Mouse (Mus musculus): ENCODE data around the gene Jpt1. TPM values are rescaled to one million over a fixed set of nuclear protein-coding genes. Genes with fewer than 3 reads are reported as not detected.

Gene Jpt1
- polyA plus RNA-seq, 1 experiment from 2014 or later = 654 TPM

DNA sequence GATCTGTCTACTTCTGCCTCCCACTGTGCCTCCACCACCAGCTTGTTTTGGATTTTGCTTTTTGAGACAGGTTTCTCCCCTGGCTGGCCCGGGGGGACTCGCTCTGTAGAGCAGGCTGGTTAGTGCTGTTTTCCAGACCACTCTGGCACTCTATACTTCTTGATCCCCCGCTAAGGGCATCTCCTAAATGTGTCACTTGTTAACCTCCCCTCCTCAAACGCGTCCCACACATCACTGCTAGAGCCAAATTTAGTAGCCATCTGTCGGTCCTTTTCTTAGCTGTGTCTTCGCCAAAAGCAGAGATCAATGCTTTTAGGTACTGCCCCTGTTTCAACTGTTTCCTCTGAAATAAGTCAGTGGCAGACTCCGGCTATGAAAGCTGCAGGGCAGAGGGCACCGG lies 4.5 kb upstream of the Jpt1 start:
- DNase-seq (ENCODE audit: low spot score) = no peak
- H3K36me3 ChIP-seq (replicated peaks; ENCODE audit: control insufficient read depth, insufficient read depth, low read depth, low read length) = no peaks in the 10 kb centered on the region
- H3K4me3 ChIP-seq (ENCODE audit: low read depth, low read length) = no peak overlapping the region
- no peak overlapping the region for H3K27ac ChIP-seq (replicated peaks; ENCODE audit: low read depth, low read length)
- no peaks in the 10 kb centered on the region for H3K9me3 ChIP-seq (replicated peaks; ENCODE audit: control insufficient read depth, low read length)
- H3K27me3 ChIP-seq (ENCODE audit: control insufficient read depth, insufficient read depth, low read length) = no peaks in the 10 kb centered on the region
- no peak overlapping the region for H3K4me2 ChIP-seq (ENCODE audit: low read depth, low read length)
- H3K9ac ChIP-seq (replicated peaks; ENCODE audit: low read length) = no peak overlapping the region
- ATAC-seq (replicated peaks; ENCODE audit: insufficient number of reproducible peaks, low FRiP score, low TSS enrichment, low read depth) = no peak
- no peaks in the 10 kb centered on the region for H3K4me1 ChIP-seq (ENCODE audit: control insufficient read depth, insufficient read depth, low read length)
- 70% methylated on average over 9 of the region's 9 CpGs for WGBS

DNA sequence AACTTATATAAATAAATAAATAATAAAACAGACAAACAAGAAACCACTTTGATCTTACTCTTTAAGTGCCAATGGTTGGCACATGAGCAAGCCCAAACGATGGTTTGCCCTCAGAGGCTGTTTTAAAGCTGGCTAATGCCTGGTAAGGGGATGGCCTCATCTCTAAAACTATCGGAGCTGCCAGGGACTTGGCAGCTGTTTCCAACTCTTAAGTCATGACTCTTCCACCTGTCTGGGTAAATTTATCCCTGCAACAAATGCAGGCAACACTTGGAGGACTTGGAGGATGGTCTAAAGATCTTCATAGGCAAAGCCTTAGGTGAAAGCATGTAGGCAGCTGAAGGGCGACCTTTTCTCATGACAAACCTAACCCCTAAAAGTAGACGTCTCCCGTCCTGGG lies 2.8 kb upstream of the Jpt1 start:
- Histone ChIP-seq H3K9me3 (replicated peaks; ENCODE audit: control insufficient read depth, low read length) (no peaks in the 10 kb centered on the region), H3K27me3 (ENCODE audit: control insufficient read depth, insufficient read depth, low read length) (no peaks in the 10 kb centered on the region), H3K36me3 (replicated peaks; ENCODE audit: control insufficient read depth, insufficient read depth, low read depth, low read length) (no peaks in the 10 kb centered on the region), H3K4me3 (ENCODE audit: low read depth, low read length) (no peak overlapping the region), H3K27ac (replicated peaks; ENCODE audit: low read depth, low read length) (no peak overlapping the region), H3K4me1 (ENCODE audit: control insufficient read depth, insufficient read depth, low read length) (peaks cover 2% of the 10 kb centered on the region; the same call in 1 of the 2 replicates), H3K4me2 (ENCODE audit: low read depth, low read length) (no peak overlapping the region), H3K9ac (replicated peaks; ENCODE audit: low read length) (no peak overlapping the region)
- ATAC-seq (replicated peaks; ENCODE audit: insufficient number of reproducible peaks, low FRiP score, low TSS enrichment, low read depth) (no peak), DNase-seq (ENCODE audit: low spot score) (no peak)
- 84% methylated on average over 5 of the region's 5 CpGs for WGBS

DNA sequence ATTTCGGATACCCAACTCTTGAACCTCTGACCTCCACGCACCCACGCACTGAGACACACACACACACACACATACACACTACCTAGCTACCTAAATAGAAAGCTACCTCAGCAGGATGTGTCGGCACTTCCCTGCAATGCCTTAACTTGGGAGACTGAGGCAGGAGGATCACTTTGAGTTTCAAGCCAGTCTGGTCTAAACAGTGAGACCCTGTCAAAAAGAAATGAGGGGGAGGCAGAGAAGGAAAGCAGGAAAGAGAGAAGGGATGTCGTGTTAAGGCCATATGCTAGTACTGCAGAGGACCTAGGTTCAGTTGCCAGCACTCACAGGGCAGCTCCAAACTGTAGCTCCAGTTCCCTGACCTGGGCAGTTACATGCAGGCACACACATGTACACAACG lies 834 bp upstream of the Jpt1 start:
- H3K27ac ChIP-seq (replicated peaks; ENCODE audit: low read depth, low read length) = no peak overlapping the region
- DNase-seq (ENCODE audit: low spot score) (no peak), ATAC-seq (replicated peaks; ENCODE audit: insufficient number of reproducible peaks, low FRiP score, low TSS enrichment, low read depth) (no peak)
- H3K4me2 ChIP-seq (ENCODE audit: low read depth, low read length) = no peak overlapping the region
- no peaks in the 10 kb centered on the region for H3K36me3 ChIP-seq (replicated peaks; ENCODE audit: control insufficient read depth, insufficient read depth, low read depth, low read length)
- no peaks in the 10 kb centered on the region for H3K27me3 ChIP-seq (ENCODE audit: control insufficient read depth, insufficient read depth, low read length)
- no peaks in the 10 kb centered on the region for H3K9me3 ChIP-seq (replicated peaks; ENCODE audit: control insufficient read depth, low read length)
- WGBS = 72% methylated on average over 6 of the region's 6 CpGs
- H3K4me3 ChIP-seq (ENCODE audit: low read depth, low read length) = no peak overlapping the region
- H3K9ac ChIP-seq (replicated peaks; ENCODE audit: low read length) = peak overlapping the region; percentile 28; the same call in 1 of the 2 replicates
- peaks cover 10% of the 10 kb centered on the region; the same call in 1 of the 2 replicates for H3K4me1 ChIP-seq (ENCODE audit: control insufficient read depth, insufficient read depth, low read length)

DNA sequence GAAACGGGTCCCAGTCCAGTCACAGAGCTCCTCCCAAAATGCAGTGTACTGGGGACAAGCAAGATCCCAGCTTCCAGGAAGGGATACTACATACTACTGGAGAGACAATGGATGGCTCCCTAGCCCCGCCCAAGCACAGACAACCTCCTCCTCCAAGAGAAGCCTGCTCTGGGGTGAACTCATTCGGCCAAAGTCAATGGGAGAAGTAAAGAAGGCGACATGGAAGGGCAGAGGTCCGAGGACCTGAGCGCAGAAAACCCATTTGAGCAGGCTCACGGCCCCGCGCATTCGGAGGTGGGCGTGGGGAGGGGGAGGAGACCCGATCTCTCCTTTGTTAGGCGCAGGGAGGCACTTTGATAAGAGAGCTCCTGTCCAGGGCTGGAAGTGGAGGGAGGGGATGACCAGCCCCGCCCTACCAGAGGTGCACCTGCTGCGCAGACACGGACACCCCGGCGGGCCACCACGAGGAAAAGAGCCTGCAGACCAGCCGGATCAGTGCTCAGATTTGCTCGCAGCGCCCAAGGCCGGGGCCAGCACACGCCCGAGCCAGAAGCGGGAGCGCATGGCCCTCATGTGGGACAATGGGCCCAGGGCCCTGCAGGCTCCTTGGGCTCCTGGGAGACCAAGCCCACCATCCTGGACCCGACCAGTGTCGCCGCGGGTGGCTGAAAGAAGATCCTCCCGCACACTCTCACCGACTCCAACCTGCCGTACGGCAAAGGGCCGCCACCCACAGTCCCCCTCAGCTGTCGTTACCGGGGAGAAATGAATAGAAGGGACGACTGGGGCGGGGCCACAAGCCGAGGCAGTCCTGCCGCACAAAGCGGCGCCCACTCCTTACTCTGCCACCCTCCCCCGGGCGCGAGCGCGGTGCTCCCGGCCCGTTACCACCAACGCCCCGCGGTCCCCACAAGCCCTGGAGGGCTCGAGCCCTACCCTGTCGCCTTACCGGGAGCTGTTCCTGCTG lies 633 bp downstream of the Jpt1 start:
- peaks cover 10% of the 10 kb centered on the region; the same call in 1 of the 2 replicates for H3K4me1 ChIP-seq (ENCODE audit: control insufficient read depth, insufficient read depth, low read length)
- WGBS = under 1% methylated on average over 55 of the region's 57 CpGs
- H3K4me3 ChIP-seq (ENCODE audit: low read depth, low read length) = peak overlapping the region; percentile 100
- ATAC-seq (replicated peaks; ENCODE audit: insufficient number of reproducible peaks, low FRiP score, low TSS enrichment, low read depth) (peak; percentile 36), DNase-seq (ENCODE audit: low spot score) (peak; percentile 67)
- no peaks in the 10 kb centered on the region for H3K36me3 ChIP-seq (replicated peaks; ENCODE audit: control insufficient read depth, insufficient read depth, low read depth, low read length)
- H3K9ac ChIP-seq (replicated peaks; ENCODE audit: low read length) = peak overlapping the region; percentile 98
- peak overlapping the region; percentile 92 for H3K4me2 ChIP-seq (ENCODE audit: low read depth, low read length)
- H3K27me3 ChIP-seq (ENCODE audit: control insufficient read depth, insufficient read depth, low read length) = no peaks in the 10 kb centered on the region
- H3K27ac ChIP-seq (replicated peaks; ENCODE audit: low read depth, low read length) = peak overlapping the region; percentile 80
- H3K9me3 ChIP-seq (replicated peaks; ENCODE audit: control insufficient read depth, low read length) = no peaks in the 10 kb centered on the region

DNA sequence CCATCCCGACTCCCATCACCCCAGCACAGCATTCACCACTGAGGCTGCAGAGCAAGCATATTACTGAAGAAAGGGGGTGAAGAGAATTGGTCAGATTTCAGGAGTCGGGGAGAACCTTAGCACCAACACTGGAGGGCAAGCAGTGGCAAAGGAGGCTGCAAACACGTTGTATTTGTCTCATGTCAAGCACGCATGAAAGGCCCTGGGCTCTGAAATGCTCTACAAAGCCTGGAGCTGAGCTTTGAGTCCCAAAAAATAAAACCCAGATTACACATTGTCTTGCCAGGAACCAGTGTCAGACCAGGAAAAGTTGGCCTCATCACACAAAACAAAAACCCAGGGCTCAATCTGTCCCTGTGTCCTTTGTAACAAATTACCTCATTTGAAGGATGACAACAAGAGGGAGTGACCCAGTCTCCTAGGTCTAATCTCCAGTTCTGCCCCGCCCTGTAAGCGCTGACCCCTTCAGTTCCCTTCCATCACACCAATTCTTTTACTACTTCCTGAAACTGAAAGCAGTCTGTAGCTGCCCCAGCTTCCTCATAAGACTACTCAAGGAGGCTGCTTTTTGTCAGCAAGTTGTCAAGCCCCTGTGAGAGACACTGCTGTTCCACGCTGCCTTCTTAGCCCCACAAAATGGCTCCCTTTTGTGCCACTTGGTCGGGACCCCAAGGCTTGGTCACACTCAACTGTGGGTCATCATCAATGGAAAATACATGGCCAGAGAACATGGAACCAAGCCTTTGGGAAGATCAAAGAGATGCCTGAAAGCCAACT lies 1.6 kb downstream of the Jpt1 start:
- H3K9me3 ChIP-seq (replicated peaks; ENCODE audit: control insufficient read depth, low read length) = no peaks in the 10 kb centered on the region
- no peak overlapping the region; the same call in 1 of the 2 replicates for H3K27ac ChIP-seq (replicated peaks; ENCODE audit: low read depth, low read length)
- peaks cover 10% of the 10 kb centered on the region; the same call in 1 of the 2 replicates for H3K4me1 ChIP-seq (ENCODE audit: control insufficient read depth, insufficient read depth, low read length)
- ATAC-seq (replicated peaks; ENCODE audit: insufficient number of reproducible peaks, low FRiP score, low TSS enrichment, low read depth) (no peak), DNase-seq (ENCODE audit: low spot score) (no peak)
- H3K27me3 ChIP-seq (ENCODE audit: control insufficient read depth, insufficient read depth, low read length) = no peaks in the 10 kb centered on the region
- 35% methylated on average over 8 of the region's 8 CpGs for WGBS
- H3K4me3 ChIP-seq (ENCODE audit: low read depth, low read length) = peak overlapping the region; percentile 100
- peak overlapping the region; percentile 92 for H3K4me2 ChIP-seq (ENCODE audit: low read depth, low read length)
- H3K9ac ChIP-seq (replicated peaks; ENCODE audit: low read length) = peak overlapping the region; percentile 98
- no peaks in the 10 kb centered on the region for H3K36me3 ChIP-seq (replicated peaks; ENCODE audit: control insufficient read depth, insufficient read depth, low read depth, low read length)

DNA sequence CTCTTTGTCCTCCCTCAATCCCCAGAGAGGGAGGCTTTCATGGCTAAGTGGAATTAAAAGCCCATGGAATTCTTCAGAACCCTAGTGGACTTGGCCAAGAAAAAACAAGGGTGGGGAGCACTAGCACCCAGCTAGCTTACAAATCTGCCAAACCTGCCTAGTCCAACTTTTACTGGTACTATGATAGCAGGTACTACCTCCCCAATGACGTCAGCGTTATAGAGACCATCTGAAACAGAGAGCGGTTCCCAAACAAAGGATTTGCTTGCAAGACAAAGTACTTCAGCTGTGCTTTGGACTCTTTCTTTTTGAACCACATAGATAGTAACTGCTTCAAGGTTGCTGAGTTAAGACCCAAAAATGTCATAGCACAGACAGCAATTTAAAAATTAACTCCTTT lies 2.2 kb downstream of the Jpt1 start:
- H3K27me3 ChIP-seq (ENCODE audit: control insufficient read depth, insufficient read depth, low read length) = no peaks in the 10 kb centered on the region
- ATAC-seq (replicated peaks; ENCODE audit: insufficient number of reproducible peaks, low FRiP score, low TSS enrichment, low read depth) (no peak), DNase-seq (ENCODE audit: low spot score) (no peak)
- H3K4me1 ChIP-seq (ENCODE audit: control insufficient read depth, insufficient read depth, low read length) = peaks cover 10% of the 10 kb centered on the region; the same call in 1 of the 2 replicates
- no peak overlapping the region for H3K27ac ChIP-seq (replicated peaks; ENCODE audit: low read depth, low read length)
- no peaks in the 10 kb centered on the region for H3K9me3 ChIP-seq (replicated peaks; ENCODE audit: control insufficient read depth, low read length)
- peak overlapping the region; percentile 100 for H3K4me3 ChIP-seq (ENCODE audit: low read depth, low read length)
- peak overlapping the region; percentile 92 for H3K4me2 ChIP-seq (ENCODE audit: low read depth, low read length)
- H3K36me3 ChIP-seq (replicated peaks; ENCODE audit: control insufficient read depth, insufficient read depth, low read depth, low read length) = no peaks in the 10 kb centered on the region
- 65% methylated on average over 3 of the region's 3 CpGs for WGBS
- H3K9ac ChIP-seq (replicated peaks; ENCODE audit: low read length) = peak overlapping the region; percentile 98

DNA sequence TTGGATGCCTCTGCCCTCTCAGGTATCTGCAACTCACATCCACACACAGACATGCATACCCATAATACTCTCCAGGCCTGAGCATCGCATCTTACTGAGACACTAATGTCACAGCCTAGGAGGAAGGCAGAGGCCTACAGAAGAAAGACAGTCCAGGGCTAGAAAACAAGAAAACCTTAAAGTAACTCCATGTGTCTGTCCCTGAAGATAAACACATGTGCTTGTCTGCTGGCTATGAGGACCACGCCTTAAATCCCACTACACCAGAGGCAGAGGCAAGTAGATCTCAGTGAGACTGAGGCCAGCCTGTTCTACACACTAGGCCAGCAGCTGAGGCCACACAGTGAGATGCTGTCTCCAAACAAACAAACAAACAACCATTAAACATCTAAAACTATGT lies 3.1 kb downstream of the Jpt1 start:
- no peak for DNase-seq (ENCODE audit: low spot score)
- H3K27ac ChIP-seq (replicated peaks; ENCODE audit: low read depth, low read length) = no peak overlapping the region
- peak overlapping the region; percentile 43 for H3K9ac ChIP-seq (replicated peaks; ENCODE audit: low read length)
- 68% methylated on average over 2 of the region's 2 CpGs for WGBS
- H3K4me3 ChIP-seq (ENCODE audit: low read depth, low read length) = no peak overlapping the region
- no peak for ATAC-seq (replicated peaks; ENCODE audit: insufficient number of reproducible peaks, low FRiP score, low TSS enrichment, low read depth)
- peaks cover 10% of the 10 kb centered on the region; the same call in 1 of the 2 replicates for H3K4me1 ChIP-seq (ENCODE audit: control insufficient read depth, insufficient read depth, low read length)
- H3K4me2 ChIP-seq (ENCODE audit: low read depth, low read length) = peak overlapping the region; percentile 92
- H3K9me3 ChIP-seq (replicated peaks; ENCODE audit: control insufficient read depth, low read length) = no peaks in the 10 kb centered on the region
- no peaks in the 10 kb centered on the region for H3K27me3 ChIP-seq (ENCODE audit: control insufficient read depth, insufficient read depth, low read length)
- H3K36me3 ChIP-seq (replicated peaks; ENCODE audit: control insufficient read depth, insufficient read depth, low read depth, low read length) = no peaks in the 10 kb centered on the region
